Mouse (Mus musculus): Measurements from ENCODE around the gene Lrrc28.

The Lrrc28 gene

DNA sequence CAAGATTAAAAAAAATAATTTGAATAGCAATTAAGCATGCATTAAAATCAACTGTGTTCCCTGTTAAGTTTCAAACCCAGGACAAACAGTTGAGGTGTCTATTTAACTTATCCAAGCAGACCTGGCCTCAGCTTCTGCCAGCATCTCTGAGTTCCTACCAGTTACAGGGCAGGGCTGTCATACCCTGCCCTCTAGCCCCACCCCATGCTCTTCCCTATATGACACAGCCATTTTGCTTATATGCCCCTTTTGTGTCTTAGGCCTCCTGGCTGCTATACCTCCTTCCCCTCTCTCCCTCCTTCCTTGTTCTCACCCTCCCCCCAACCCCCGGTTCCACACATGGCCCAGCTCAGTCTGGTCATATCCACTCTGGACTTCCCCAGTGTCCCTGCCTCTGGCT lies 48.1 kb downstream of the Lrrc28 start:
- in situ Hi-C loops (cut with MboI, MseI), result loop anchor here (5.0 kb wide), 1 partner anchor 100 kb away; no protein-coding TSS in a partner anchor

- in situ Hi-C loops (cut with MboI, MseI), result loop anchor here (5.0 kb wide), 1 partner anchor 99 kb away; no protein-coding TSS in a partner anchor
Observed at GRCm38 (mm10) chr7:67596322-67596721, 48.7 kb downstream of the Lrrc28 start.

DNA sequence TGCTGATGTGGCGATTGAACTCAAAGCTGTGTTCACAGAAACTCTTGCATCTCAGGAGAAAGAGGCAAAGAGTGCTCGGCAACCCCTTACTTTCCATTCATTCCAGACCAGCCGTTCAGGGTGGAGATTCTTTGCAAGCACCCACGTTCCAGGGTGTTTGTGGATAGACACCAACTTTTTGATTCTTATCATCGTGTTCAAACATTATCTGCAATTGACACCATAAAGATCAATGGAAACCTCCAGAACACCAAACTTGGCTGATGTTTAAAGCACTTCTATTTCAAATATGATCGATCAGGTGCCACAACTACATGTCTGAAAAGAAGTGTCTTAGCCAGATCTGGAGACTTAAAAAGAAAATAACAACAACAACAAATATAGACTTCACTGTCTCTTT lies 51.2 kb downstream of the Lrrc28 start:
- in situ Hi-C loops (cut with MboI, MseI), result no loop called here

GRCm38 (mm10) chr7:67592670-67593069 lies 52.4 kb downstream of the Lrrc28 start:
- in situ Hi-C loops (cut with MboI, MseI), result no loop called here

DNA sequence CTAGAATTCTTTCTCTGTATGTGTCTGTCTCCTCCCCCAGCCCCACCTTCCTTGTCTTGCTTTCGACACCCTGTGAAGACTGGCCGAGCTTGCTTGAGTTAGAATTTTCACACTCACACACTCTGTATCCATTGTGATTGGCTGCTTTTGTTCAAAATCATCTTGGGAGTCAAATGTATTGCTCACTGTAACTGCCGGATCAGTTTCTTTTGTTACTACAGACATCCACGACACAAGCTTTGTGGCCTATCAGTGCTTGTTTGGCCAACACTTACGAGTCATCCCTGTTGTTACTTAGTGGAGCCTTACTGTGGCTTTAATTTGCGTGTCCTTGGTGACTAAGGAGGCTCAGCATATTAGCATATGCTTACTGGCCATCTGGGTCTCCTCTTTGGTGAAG lies 56.3 kb downstream of the Lrrc28 start:
- in situ Hi-C loops (cut with MboI, MseI), result no loop called here

GRCm38 (mm10) chr7:67586479-67586878 lies 58.6 kb downstream of the Lrrc28 start:
- in situ Hi-C loops (cut with MboI, MseI), result no loop called here

DNA sequence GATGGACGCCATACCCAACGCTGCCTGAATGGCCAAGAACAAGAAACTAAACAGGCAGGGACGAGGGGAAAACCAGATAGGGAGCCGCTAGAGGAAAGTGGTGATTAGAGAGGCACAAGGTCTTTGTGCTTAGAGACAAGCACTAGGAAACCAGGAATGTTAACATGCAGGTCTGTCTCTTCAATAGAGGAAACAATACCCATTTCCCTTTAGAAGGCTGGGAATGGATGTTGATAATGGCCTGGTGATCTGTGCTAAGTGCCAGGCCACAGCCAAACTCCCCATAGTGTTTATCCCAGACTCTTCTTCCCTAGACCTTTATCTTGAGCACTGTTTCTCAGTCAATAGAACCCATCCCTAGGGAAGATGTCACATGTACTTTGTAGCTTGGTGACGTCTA lies 61.2 kb downstream of the Lrrc28 start:
- in situ Hi-C loops (cut with MboI, MseI), result no loop called here

DNA sequence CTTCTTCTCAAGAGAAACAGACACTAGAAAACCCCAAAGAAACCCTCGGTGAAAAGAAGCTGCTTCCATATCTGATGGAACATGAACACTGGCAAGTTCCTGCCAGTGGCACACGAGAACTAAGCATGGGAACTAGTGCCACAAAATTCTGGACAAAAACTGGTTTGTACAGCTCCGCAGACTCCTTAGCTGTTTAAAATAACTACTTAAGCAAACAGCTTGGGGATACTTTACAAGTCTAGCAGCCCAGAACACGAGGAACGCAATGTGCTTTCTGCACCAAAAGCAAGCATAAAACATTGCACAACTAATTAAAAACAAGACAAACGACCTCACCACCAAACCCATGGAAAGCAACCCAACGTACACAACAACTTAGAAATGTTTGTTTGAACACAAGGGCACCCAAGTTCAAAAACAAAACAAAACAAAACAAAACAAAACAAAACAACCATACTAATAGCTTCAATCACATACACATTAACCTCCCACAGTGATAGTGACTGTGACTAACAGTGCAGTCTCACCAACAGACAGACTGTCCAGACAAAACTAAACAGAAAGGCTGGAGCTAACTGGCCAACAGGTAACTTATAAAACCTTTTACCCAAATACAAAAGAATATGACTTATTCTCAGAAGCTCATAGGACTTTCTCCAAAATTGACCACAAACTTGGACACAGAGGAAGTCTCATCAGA lies 66.1 kb downstream of the Lrrc28 start:
- in situ Hi-C loops (cut with MboI, MseI), result no loop called here

- in situ Hi-C loops (cut with MboI, MseI), result no loop called here
Observed at GRCm38 (mm10) chr7:67578044-67578443, 67.0 kb downstream of the Lrrc28 start.

GRCm38 (mm10) chr7:67566510-67567237 lies 78.4 kb downstream of the Lrrc28 start:
- in situ Hi-C loops (cut with MboI, MseI), result no loop called here

DNA sequence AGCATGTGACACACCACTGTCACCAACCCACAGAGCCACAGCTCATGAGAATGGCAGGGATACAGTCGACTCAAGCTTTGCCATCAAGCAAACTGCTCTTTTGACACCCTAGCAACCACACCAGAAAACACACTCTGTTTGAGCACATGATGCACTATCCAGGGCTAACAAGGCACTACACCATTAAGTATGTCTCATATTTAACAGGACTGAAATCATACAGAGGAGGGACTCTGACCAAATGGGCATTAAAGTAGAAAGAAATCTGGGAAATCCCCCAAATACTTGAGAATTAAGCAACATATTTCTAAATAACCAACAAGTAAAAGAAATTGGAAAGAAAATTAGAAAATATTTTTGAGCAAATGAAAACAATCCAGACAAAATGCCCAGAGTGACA lies 79.9 kb downstream of the Lrrc28 start:
- in situ Hi-C loops (cut with MboI, MseI), result no loop called here

GRCm38 (mm10) chr7:67562176-67562575 lies 82.9 kb downstream of the Lrrc28 start:
- in situ Hi-C loops (cut with MboI, MseI), result no loop called here

- in situ Hi-C loops (cut with MboI, MseI), result no loop called here
Observed at GRCm38 (mm10) chr7:67559486-67559885, 85.6 kb downstream of the Lrrc28 start.

GRCm38 (mm10) chr7:67558230-67558629 lies 86.8 kb downstream of the Lrrc28 start:
- in situ Hi-C loops (cut with MboI, MseI), result no loop called here

GRCm38 (mm10) chr7:67554863-67555262 lies 90.2 kb downstream of the Lrrc28 start:
- in situ Hi-C loops (cut with MboI, MseI), result no loop called here

- in situ Hi-C loops (cut with MboI, MseI), result no loop called here
Observed at GRCm38 (mm10) chr7:67551242-67551641, 93.8 kb downstream of the Lrrc28 start.

- in situ Hi-C loops (cut with MboI, MseI), result no loop called here
Observed at GRCm38 (mm10) chr7:67549073-67549561, 96.0 kb downstream of the Lrrc28 start.

GRCm38 (mm10) chr7:67548599-67549041 lies 96.4 kb downstream of the Lrrc28 start:
- in situ Hi-C loops (cut with MboI, MseI), result no loop called here

DNA sequence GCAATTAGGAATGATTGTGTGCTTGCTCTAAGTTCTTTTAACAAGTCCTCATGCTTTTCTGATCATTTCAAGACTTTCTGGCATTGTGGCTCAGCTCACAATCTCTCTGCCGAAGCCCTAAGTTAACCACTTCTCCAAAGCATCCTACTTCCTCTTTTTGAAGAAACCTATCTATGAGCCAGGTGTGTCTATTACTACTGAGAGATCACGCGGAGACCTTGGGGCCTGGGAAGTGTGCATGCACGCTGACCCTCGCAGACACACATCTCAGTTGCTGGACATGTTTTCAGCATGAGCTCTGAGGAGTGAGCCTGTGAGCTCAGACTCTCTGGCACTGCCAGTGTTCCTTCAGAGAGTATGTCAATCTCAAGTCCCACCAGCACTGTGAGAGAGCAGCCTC lies 98.8 kb downstream of the Lrrc28 start:
- in situ Hi-C loops (cut with MboI, MseI), result no loop called here

GRCm38 (mm10) chr7:67544586-67544985 lies 100.5 kb downstream of the Lrrc28 start:
- in situ Hi-C loops (cut with MboI, MseI), result no loop called here

GRCm38 (mm10) chr7:67543641-67544040 lies 101.4 kb downstream of the Lrrc28 start:
- in situ Hi-C loops (cut with MboI, MseI), result no loop called here

DNA sequence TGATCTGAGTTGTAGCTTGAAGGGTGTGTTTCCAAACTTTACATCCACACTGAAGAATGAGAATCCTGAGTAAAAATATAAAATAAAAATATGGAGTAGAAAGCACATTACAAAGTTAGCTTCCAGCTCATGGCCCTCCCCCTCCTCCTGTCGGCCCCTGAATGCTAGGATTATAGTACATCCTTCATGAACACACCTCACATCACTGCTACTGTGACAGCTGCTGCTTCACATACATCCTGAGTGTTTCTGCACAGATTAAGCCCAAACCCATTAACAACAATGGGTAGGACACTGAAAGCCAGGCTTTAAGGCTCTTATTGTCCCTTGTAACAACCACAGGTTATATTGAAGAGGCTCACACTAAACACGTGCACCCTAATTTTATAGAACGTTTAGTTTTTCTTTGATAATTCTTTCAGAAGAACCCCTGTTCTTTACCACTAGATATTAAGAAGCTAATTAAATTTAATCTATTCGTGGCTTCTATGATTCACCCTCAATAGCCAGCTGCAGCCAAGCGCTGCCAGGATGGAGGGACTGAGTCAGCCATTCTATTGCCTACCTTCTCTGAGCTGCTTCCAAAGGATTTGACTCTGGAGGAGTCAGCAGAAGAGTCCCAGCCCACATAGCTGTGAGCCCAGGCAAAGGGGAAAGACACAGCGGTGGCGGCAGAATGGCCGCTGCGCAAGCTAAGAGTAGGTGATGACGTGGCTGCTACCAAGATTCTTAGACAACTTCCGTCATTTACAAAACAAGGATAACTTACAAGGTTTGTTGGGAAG lies 108.3 kb downstream of the Lrrc28 start:
- in situ Hi-C loops (cut with MboI, MseI), result no loop called here
